Mouse (Mus musculus): Measurements from ENCODE around the gene Cars. TPM values are rescaled to one million over a fixed set of nuclear protein-coding genes. Genes with fewer than 3 reads are reported as not detected.

Gene Cars
- polyA plus RNA-seq, 1 experiment from 2014 or later, result 34.7 TPM

- H3K36me3 ChIP-seq (ENCODE audit: insufficient read depth, low read length), result peaks cover 12% of the 10 kb centered on the region; the same call in 1 of the 2 replicates
- no peak overlapping the region for H3K4me2 ChIP-seq (ENCODE audit: low read length)
- no peaks in the 10 kb centered on the region for H3K27me3 ChIP-seq (ENCODE audit: insufficient read depth, low read length)
- ATAC-seq (replicated peaks; ENCODE audit: low FRiP score, low read depth) (no peak), DNase-seq (ENCODE audit: low spot score) (no peak)
- H3K4me3 ChIP-seq (replicated peaks; ENCODE audit: low read depth, low read length), result no peak overlapping the region
- 0 out of 2 replicates have a peak, but pooled peaks cover 8% of the 10 kb centered on the region for H3K4me1 ChIP-seq (replicated peaks; ENCODE audit: insufficient read depth, low read length)
- WGBS, result 42% methylated on average over 5 of the region's 5 CpGs
- no peak overlapping the region for H3K27ac ChIP-seq
- no peaks in the 10 kb centered on the region for H3K9me3 ChIP-seq (replicated peaks; ENCODE audit: low read length)
- TF ChIP-seq CTCF (IDR thresholded peaks at IDR 0.05; ENCODE audit: low read depth), result no peak
- H3K9ac ChIP-seq (ENCODE audit: low read depth, low read length), result no peak overlapping the region
Observed at GRCm38 (mm10) chr7:143594865-143595264, 5.0 kb downstream of the Cars start.

GRCm38 (mm10) chr7:143592255-143592654, 7.6 kb downstream of the Cars start:
- WGBS, result 91% methylated on average over 10 of the region's 10 CpGs
- peaks cover 25% of the 10 kb centered on the region for H3K36me3 ChIP-seq (ENCODE audit: insufficient read depth, low read length)
- H3K27me3 ChIP-seq (ENCODE audit: insufficient read depth, low read length), result no peaks in the 10 kb centered on the region

GRCm38 (mm10) chr7:143588006-143588405, 11.9 kb downstream of the Cars start:
- H3K27me3 ChIP-seq (ENCODE audit: insufficient read depth, low read length), result no peaks in the 10 kb centered on the region
- WGBS, result 88% methylated on average over 4 of the region's 4 CpGs
- ATAC-seq (replicated peaks; ENCODE audit: low FRiP score, low read depth), result no peak
- no peaks in the 10 kb centered on the region for H3K9me3 ChIP-seq (replicated peaks; ENCODE audit: low read length)
- H3K4me3 ChIP-seq (replicated peaks; ENCODE audit: low read depth, low read length), result no peak overlapping the region
- no peak for DNase-seq (ENCODE audit: low spot score)
- H3K4me1 ChIP-seq (replicated peaks; ENCODE audit: insufficient read depth, low read length), result no peaks in the 10 kb centered on the region
- H3K36me3 ChIP-seq (ENCODE audit: insufficient read depth, low read length), result peaks cover 59% of the 10 kb centered on the region
- H3K27ac ChIP-seq, result no peak overlapping the region
- H3K9ac ChIP-seq (ENCODE audit: low read depth, low read length), result no peak overlapping the region
- TF ChIP-seq CTCF (IDR thresholded peaks at IDR 0.05; ENCODE audit: low read depth), result no peak
- H3K4me2 ChIP-seq (ENCODE audit: low read length), result no peak overlapping the region

More at GRCm38 (mm10) chr7:143592255-143592654, 7.6 kb downstream of the Cars start:
- H3K27ac ChIP-seq, result no peak overlapping the region
- no peak overlapping the region for H3K4me3 ChIP-seq (replicated peaks; ENCODE audit: low read depth, low read length)
- ATAC-seq (replicated peaks; ENCODE audit: low FRiP score, low read depth) (no peak), DNase-seq (ENCODE audit: low spot score) (no peak)
- H3K4me2 ChIP-seq (ENCODE audit: low read length), result no peak overlapping the region
- no peak for TF ChIP-seq CTCF (IDR thresholded peaks at IDR 0.05; ENCODE audit: low read depth)
- H3K9ac ChIP-seq (ENCODE audit: low read depth, low read length), result no peak overlapping the region
- H3K9me3 ChIP-seq (replicated peaks; ENCODE audit: low read length), result no peaks in the 10 kb centered on the region
- no peaks in the 10 kb centered on the region for H3K4me1 ChIP-seq (replicated peaks; ENCODE audit: insufficient read depth, low read length)

- ATAC-seq (replicated peaks; ENCODE audit: low FRiP score, low read depth) (no peak), DNase-seq (ENCODE audit: low spot score) (no peak)
- H3K27ac ChIP-seq, result no peak overlapping the region
- no peaks in the 10 kb centered on the region for H3K27me3 ChIP-seq (ENCODE audit: insufficient read depth, low read length)
- H3K9me3 ChIP-seq (replicated peaks; ENCODE audit: low read length), result no peaks in the 10 kb centered on the region
- no peak overlapping the region for H3K4me3 ChIP-seq (replicated peaks; ENCODE audit: low read depth, low read length)
- H3K9ac ChIP-seq (ENCODE audit: low read depth, low read length), result no peak overlapping the region
- TF ChIP-seq CTCF (IDR thresholded peaks at IDR 0.05; ENCODE audit: low read depth), result no peak
- no peak overlapping the region for H3K4me2 ChIP-seq (ENCODE audit: low read length)
- peaks cover 63% of the 10 kb centered on the region for H3K36me3 ChIP-seq (ENCODE audit: insufficient read depth, low read length)
- H3K4me1 ChIP-seq (replicated peaks; ENCODE audit: insufficient read depth, low read length), result no peaks in the 10 kb centered on the region
- WGBS, result 97% methylated on average over 5 of the region's 5 CpGs
Observed at GRCm38 (mm10) chr7:143587586-143587985, 12.3 kb downstream of the Cars start.

GRCm38 (mm10) chr7:143583956-143584355, 15.9 kb downstream of the Cars start:
- H3K9me3 ChIP-seq (replicated peaks; ENCODE audit: low read length), result no peaks in the 10 kb centered on the region
- H3K9ac ChIP-seq (ENCODE audit: low read depth, low read length), result no peak overlapping the region
- H3K36me3 ChIP-seq (ENCODE audit: insufficient read depth, low read length), result peaks cover 68% of the 10 kb centered on the region
- no peaks in the 10 kb centered on the region for H3K27me3 ChIP-seq (ENCODE audit: insufficient read depth, low read length)
- peak; percentile 93 for TF ChIP-seq CTCF (IDR thresholded peaks at IDR 0.05; ENCODE audit: low read depth)
- no peaks in the 10 kb centered on the region for H3K4me1 ChIP-seq (replicated peaks; ENCODE audit: insufficient read depth, low read length)
- H3K27ac ChIP-seq, result no peak overlapping the region
- no peak overlapping the region for H3K4me3 ChIP-seq (replicated peaks; ENCODE audit: low read depth, low read length)
- no peak overlapping the region for H3K4me2 ChIP-seq (ENCODE audit: low read length)
- WGBS, result 31% methylated on average over 3 of the region's 3 CpGs
- ATAC-seq (replicated peaks; ENCODE audit: low FRiP score, low read depth), result peak; percentile 54; the same call in 1 of the 2 replicates
- peak; percentile 85 for DNase-seq (ENCODE audit: low spot score)

GRCm38 (mm10) chr7:143583025-143583424, 16.9 kb downstream of the Cars start:
- no peak for TF ChIP-seq CTCF (IDR thresholded peaks at IDR 0.05; ENCODE audit: low read depth)
- Histone ChIP-seq H3K4me3 (replicated peaks; ENCODE audit: low read depth, low read length) (no peak overlapping the region), H3K9ac (ENCODE audit: low read depth, low read length) (no peak overlapping the region), H3K4me1 (replicated peaks; ENCODE audit: insufficient read depth, low read length) (no peaks in the 10 kb centered on the region), H3K9me3 (replicated peaks; ENCODE audit: low read length) (no peaks in the 10 kb centered on the region), H3K4me2 (ENCODE audit: low read length) (no peak overlapping the region), H3K36me3 (ENCODE audit: insufficient read depth, low read length) (peaks cover 61% of the 10 kb centered on the region), H3K27ac (no peak overlapping the region), H3K27me3 (ENCODE audit: insufficient read depth, low read length) (no peaks in the 10 kb centered on the region)
- no peak for ATAC-seq (replicated peaks; ENCODE audit: low FRiP score, low read depth)
- 88% methylated on average over 5 of the region's 5 CpGs for WGBS
- no peak for DNase-seq (ENCODE audit: low spot score)

GRCm38 (mm10) chr7:143575751-143576150, 24.1 kb downstream of the Cars start:
- Histone ChIP-seq H3K4me1 (replicated peaks; ENCODE audit: insufficient read depth, low read length) (no peaks in the 10 kb centered on the region), H3K36me3 (ENCODE audit: insufficient read depth, low read length) (peaks cover 72% of the 10 kb centered on the region), H3K27ac (no peak overlapping the region), H3K4me2 (ENCODE audit: low read length) (no peak overlapping the region), H3K9me3 (replicated peaks; ENCODE audit: low read length) (no peaks in the 10 kb centered on the region), H3K4me3 (replicated peaks; ENCODE audit: low read depth, low read length) (no peak overlapping the region), H3K27me3 (ENCODE audit: insufficient read depth, low read length) (no peaks in the 10 kb centered on the region), H3K9ac (ENCODE audit: low read depth, low read length) (no peak overlapping the region)
- TF ChIP-seq CTCF (IDR thresholded peaks at IDR 0.05; ENCODE audit: low read depth), result no peak
- ATAC-seq (replicated peaks; ENCODE audit: low FRiP score, low read depth), result no peak
- DNase-seq (ENCODE audit: low spot score), result no peak
- 96% methylated on average over 11 of the region's 11 CpGs for WGBS
